Mouse (Mus musculus): ENCODE data around the gene C1qtnf4.
A peak's percentile ranks its signal among the peaks of the same experiment; 100 is the strongest.

Gene C1qtnf4

DNA sequence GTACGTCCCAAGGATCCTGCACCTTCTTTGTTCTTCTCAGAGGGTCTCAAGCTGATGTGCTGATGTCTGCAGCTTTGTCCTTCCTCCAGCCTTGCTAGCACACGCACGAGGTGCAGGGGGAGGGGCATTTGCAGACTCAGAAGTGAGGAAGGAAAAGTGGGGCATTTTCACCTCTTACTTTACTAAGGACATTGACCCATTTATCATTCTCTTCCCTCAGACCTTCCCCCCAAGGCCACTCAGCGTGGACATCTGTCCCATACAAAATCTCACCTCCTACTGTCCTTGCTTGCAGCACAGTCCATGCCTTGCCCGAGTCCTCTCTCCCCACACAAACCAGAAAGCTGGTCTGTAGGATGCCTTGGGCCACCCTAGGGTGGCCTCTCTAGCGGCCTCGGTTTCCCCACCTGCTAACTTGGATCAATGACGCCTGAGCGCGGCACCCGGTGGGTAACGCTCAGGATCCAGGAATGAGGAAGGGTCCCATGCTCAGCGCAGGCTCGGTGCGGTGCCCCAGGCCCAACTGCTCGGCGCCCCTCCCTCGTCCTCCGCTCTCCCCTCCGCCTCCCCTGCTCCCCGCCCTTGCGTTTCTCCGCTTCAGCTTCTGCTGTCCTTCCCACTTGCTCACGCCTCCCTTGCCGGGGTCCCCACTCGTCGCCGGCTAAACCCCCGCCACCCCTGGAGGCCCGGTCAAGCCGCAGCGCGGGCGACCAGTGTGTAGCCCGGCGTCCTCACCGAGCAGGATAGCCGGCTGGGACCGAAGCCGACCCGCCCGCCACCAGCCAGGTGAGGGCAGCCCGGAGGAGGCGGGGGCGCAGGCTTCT, at the start of gene C1qtnf4:
Gene C1qtnf4, plus strand, starts transcription at position 643 of the 824 bp plus-strand sequence.
- peak; percentile 60 for DNase-seq

GRCm38 (mm10) chr2:90838621-90839020, 47.0 kb upstream of the C1qtnf4 start:
- DNase-seq, result no peak

- DNase-seq, result no peak
These were observed 42.0 kb upstream of the C1qtnf4 start for GRCm38 (mm10) chr2:90843666-90844065.

GRCm38 (mm10) chr2:90844262-90844661, 41.4 kb upstream of the C1qtnf4 start:
- no peak for DNase-seq

DNA sequence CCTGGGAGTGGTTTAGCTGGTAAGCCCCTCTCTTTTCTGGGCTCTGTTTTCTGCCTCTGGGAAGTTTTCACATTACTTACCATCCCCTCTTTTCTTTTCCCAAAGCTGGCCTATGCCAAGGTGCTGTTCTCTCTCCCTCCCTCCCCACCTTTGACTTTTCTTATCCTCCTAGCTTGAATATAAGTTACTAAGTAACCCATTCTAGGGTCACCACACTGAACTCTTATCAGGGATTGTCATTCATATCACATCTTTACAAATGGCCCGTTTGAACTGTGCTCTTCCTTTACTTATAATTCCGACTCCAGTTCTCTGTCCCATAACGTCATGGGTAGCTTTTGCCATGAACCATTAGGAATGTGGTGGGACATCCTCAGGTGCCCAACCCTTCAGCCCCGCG, 40.4 kb upstream of the C1qtnf4 start:
- DNase-seq, result no peak

GRCm38 (mm10) chr2:90846171-90846570, 39.5 kb upstream of the C1qtnf4 start:
- DNase-seq, result no peak

- peak; percentile 12 for DNase-seq
These were observed 39.1 kb upstream of the C1qtnf4 start for GRCm38 (mm10) chr2:90846597-90846954.

GRCm38 (mm10) chr2:90846955-90847680, 38.5 kb upstream of the C1qtnf4 start, which contains the start of gene Mtch2:
TSS of gene Mtch2 (plus strand) at chr2:90847155.
- DNase-seq, result peak; percentile 98

DNA sequence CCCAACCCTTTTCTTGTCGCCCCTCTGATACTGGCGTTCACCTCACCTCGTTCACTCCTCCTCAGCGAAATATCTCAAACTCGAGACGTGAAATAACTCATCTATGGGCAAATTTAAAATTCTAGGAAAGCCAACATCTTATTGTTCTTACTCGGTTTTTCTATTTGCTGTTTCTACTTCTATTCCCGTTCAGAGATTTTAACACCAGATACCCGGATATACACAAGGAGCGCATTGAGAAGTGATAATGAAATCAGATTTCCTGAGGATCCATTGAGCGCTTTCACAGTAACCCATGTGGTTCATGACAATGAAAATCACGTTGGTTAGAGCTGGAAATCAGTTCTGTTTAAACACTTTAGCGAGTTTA, 38.0 kb upstream of the C1qtnf4 start:
- no peak for DNase-seq

DNA sequence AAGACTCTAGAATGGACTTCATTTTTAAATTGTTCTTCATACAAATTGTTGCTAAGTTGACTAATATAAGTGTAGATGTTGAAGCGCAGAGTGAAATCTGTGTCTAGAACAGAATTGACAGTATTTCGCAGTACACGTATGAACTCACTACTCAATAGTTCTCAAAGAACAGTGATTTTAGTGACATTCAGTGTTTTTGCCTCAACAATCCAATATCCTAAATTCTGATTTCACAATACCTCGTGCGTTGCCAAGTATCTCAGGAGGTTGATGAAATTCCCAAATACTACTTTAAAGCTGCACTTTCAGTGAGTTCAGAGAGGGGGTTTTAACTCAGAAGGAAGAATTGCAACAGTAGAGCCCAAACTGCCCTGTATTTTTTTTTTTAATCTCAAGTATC, 37.3 kb upstream of the C1qtnf4 start:
- no peak for DNase-seq

GRCm38 (mm10) chr2:90850401-90850800, 35.3 kb upstream of the C1qtnf4 start:
- DNase-seq, result no peak

- no peak for DNase-seq
These were observed 24.2 kb upstream of the C1qtnf4 start for GRCm38 (mm10) chr2:90861486-90861885.

DNA sequence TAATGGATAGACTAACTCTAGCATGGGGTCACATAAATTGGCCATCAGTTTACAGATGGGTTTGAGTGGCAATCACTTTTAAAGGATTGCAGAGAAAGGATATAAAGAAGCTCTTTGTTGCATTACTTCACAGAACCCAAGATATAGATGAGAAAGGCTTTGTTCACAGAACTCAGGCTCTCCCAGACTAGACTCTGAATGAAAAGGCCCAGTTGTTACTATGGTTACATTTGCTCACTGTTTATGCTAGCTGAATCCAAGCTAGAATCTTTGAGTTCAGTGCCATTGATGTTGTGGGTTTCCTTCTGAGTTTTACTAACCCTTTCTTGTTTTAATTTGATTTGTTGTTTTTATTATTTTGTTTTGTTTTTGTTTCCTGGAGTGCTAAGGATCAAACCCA, 21.5 kb upstream of the C1qtnf4 start:
- DNase-seq, result no peak

- peak; percentile 89 for DNase-seq
These were observed 19.1 kb upstream of the C1qtnf4 start for GRCm38 (mm10) chr2:90866524-90866923.

GRCm38 (mm10) chr2:90870136-90870601, 15.5 kb upstream of the C1qtnf4 start:
- DNase-seq, result peak; percentile 35

DNA sequence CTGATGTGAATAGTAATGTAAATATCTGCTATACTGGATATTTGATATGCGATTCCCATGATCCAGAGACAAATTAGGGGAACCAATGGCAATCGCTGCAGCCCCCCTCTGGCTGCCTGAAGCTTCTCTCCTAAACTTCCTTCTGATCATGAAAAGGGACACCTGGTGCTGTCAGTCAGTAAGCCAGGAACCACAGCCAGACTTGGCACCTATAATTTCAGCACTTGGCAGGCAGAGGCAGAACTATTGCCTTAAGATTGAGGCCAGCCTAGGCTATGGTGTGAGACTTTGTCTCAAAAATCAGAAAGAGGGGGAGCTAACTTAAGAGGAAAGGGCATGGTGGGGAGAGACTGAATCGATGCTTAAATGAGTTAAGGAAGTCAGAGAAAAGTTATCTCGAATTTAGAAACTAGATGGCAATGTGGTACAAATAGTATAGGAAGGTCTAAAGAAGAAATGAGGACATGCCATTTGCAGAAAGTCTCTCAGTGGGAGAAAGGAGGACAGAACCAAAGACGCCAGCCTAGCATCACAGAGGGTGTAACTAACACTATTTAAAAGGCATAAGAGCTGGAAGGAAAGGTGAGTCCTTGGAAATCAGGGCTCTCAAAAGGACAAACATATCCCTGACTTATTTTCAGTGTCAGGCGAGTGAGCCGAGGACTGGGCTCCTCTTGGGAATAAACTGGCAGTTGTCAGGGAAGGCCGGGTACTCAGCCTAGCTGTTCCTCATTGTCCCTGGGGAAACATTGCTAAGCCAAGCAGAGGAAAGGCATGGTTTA, 14.3 kb upstream of the C1qtnf4 start:
- DNase-seq, result no peak

DNA sequence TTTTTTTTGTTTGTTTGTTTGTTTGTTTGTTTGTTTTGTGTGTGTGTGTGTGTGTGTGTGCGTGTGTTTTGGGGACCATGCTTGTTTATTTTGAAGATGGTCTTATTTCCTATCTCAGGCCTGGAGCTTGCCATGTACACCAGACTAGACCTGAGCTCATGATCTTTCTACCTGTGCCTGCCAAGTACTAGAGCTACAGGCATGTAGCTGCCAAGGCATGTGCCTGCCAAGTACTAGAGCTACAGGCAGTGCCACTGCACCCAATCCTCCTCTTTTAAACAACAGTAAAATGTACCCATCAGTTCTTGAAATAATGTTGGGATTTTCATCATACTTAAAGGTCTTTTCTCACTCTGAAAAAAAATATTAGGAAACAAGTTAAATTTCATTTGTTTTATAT, 11.6 kb upstream of the C1qtnf4 start:
- DNase-seq, result no peak

- DNase-seq, result no peak
These were observed 10.4 kb upstream of the C1qtnf4 start for GRCm38 (mm10) chr2:90875239-90875638.

DNA sequence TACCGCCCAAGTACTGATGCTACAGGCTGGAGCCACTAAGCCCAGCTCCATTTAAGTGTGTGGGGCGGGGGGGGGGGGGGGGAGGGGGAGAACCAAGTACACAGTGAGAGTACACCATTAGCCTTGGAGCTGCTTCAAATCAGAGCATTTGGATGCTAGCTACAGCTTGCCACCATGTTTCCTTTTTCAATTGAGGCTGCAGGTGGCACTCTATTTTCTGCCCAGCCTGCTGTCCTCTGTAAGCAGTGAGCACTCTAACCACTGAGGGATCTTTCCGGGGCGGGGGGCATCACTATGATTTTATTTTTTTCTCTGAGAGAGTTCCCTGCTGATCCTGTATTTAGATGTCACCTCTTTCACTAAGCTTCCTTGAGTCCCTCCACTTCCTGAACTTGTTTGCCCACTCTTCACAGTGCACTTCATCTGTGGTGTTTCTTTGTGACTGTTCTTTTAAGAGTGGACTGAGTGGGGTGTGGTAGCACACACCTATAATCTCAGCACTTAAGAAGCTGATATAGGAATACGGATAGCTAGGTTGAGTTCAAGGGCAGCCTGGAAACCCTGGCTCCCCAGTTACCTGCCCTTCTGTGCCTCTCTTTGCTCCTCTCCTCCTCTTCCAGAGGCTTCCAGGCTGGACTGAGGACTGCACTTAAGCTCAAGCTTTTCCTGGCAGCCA, 7.9 kb upstream of the C1qtnf4 start:
- DNase-seq, result no peak

- DNase-seq, result no peak
These were observed 6.2 kb upstream of the C1qtnf4 start for GRCm38 (mm10) chr2:90879419-90879818.

DNA sequence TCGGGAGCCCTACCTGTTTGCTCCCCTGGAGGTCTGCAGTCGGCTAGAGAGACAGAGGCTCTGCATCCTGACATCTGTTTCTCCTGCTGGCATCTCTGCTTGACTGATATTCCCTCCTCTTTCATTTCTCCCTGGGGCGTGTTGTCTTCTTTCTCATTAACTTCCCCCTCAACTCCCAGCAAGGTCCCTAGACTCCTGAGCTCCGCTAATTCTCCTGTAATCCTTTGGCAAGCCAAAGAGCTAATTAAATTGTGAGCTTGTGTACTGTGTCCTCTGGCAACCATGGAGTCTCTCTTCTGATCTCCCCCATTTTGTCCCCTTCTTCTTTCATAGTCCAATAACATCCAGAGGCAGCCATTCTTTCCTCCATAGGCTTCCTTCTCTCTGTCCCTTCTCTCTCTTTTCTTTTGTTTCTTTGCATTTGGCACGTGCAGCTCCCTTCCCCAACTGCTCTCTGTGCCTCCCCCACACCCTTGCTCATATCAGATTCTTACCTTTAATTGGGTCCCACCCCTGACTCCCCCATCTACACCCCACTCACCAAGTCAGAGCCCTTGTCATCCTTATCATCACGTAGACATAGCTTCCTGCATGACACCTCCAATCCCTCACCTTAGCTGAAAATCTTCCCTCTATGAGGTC, 5.4 kb upstream of the C1qtnf4 start:
- DNase-seq, result no peak

GRCm38 (mm10) chr2:90881824-90882223, 3.8 kb upstream of the C1qtnf4 start:
- no peak for DNase-seq

Data from right cerebral cortex, postnatal 14 days (tissue).